Mouse (Mus musculus) ES-E14 (cell line): ENCODE data around the gene Gm6337. TPM values are rescaled to one million over a fixed set of nuclear protein-coding genes. Genes with fewer than 3 reads are reported as not detected.
"Not testable (repeated sequence)": the region's sequence is repeated elsewhere in the genome, so short reads cannot be mapped to it uniquely, and the experiment has no call there.

Experiments used
- DNase-seq: peaks from one replicate; pipeline ENCODE4 v3.0.0-alpha.2; 2013; ENCODE audit warnings: low read depth, low spot score
- H3K27ac ChIP-seq: 2 replicates; pipeline ENCODE4 v1.5.1; 2012; ENCODE audit warnings: low read depth, mild to moderate bottlenecking, low read length, moderate library complexity, mixed read lengths; ENCODE audit not compliant: poor library complexity, insufficient read depth, severe bottlenecking
- H3K36me3 ChIP-seq: 2 replicates; pipeline ENCODE4 v1.6.1; 2012; ENCODE audit warnings: mild to moderate bottlenecking, low read length, moderate library complexity, mixed read lengths; ENCODE audit not compliant: control insufficient read depth, poor library complexity, insufficient read depth, severe bottlenecking
- H3K4me1 ChIP-seq, 2 experiments: fragments of 150-350 bp in 1 of 2; sonication (generic) in 1 of 2; 2 replicates each; pipeline ENCODE4 v1.6.1; 2012; ENCODE audit warnings: low read length in 2 of 2, mild to moderate bottlenecking in 1 of 2, mixed read lengths in 1 of 2; ENCODE audit not compliant: control insufficient read depth in 2 of 2, insufficient read depth in 2 of 2, poor library complexity in 1 of 2
- H3K4me3 ChIP-seq, 2 experiments: fragments of 150-350 bp in 1 of 2; sonication (generic) in 1 of 2; 2 replicates each; pipeline ENCODE4 v1.5.1; 2012; ENCODE audit warnings: low read length in 2 of 2, low read depth in 1 of 2, mild to moderate bottlenecking in 1 of 2, mixed read lengths in 1 of 2; ENCODE audit not compliant: insufficient read depth in 1 of 2, poor library complexity in 1 of 2, severe bottlenecking in 1 of 2
- H3K9ac ChIP-seq: 2 replicates; pipeline ENCODE4 v1.6.1; 2012; ENCODE audit warnings: low read depth, mild to moderate bottlenecking, low read length, mixed read lengths; ENCODE audit not compliant: poor library complexity, insufficient read depth, severe bottlenecking
- H3K9me3 ChIP-seq: fragments of 150-350 bp; sonication (generic); 2 replicates; pipeline ENCODE4 v1.6.1; 2012; ENCODE audit warnings: low read depth, mild to moderate bottlenecking, low read length; ENCODE audit not compliant: control insufficient read depth, insufficient read depth
- in situ Hi-C, 2 experiments: fragments of 600-800 bp; cut with MboI; formaldehyde crosslinking; loops; one replicate each; pipeline ENCODE4 v1.15.1; 2025; ENCODE audit warnings: low sequenced_read_pairs in 2 of 2, inconsistent platforms in 1 of 2; ENCODE audit not compliant: unreplicated experiment in 2 of 2
- total RNA-seq: library from RNA; depleted of rRNA; stranded (reverse); fragments of 300-350 nt; gene quantifications from 2 replicates; pipeline ENCODE4 v1.2.3, GENCODE M21; 2012; rRNA removed

The Gm6337 gene
- total RNA-seq, result 0.32 TPM in 1 of 2 replicates, not detected in the other

- not testable (repeated sequence) for H3K4me3 ChIP-seq
These were observed at the start of gene Gm6337 for GRCm38 (mm10) chr14:6058167-6058566. Gene Gm6337 (minus strand): TSS chr14:6058267.

GRCm38 (mm10) chr14:6107500-6107899, 49.4 kb upstream of the Gm6337 start:
- DNase-seq, in situ Hi-C loops, H3K27ac ChIP-seq: not testable (repeated sequence)

More at GRCm38 (mm10) chr14:6058167-6058566, at the start of gene Gm6337:
- H3K36me3 ChIP-seq, H3K9ac ChIP-seq, in situ Hi-C loops, H3K9me3 ChIP-seq, H3K4me1 ChIP-seq, H3K27ac ChIP-seq, DNase-seq: not testable (repeated sequence)

GRCm38 (mm10) chr14:6093842-6094241, 35.8 kb upstream of the Gm6337 start, which contains the start of gene Gm8206:
Gene Gm8206 (minus strand): TSS chr14:6093942.
- H3K4me3 ChIP-seq, H3K27ac ChIP-seq, H3K9me3 ChIP-seq, in situ Hi-C loops, H3K9ac ChIP-seq, H3K36me3 ChIP-seq, H3K4me1 ChIP-seq, DNase-seq: not testable (repeated sequence)

More at GRCm38 (mm10) chr14:6107500-6107899, 49.4 kb upstream of the Gm6337 start:
- H3K9me3 ChIP-seq, H3K4me1 ChIP-seq, H3K36me3 ChIP-seq, H3K9ac ChIP-seq: not testable (repeated sequence)
- 0 out of 4 replicates have a peak overlapping the region, but pooled peaks of 1 of the 2 experiments have one; percentile 46 for H3K4me3 ChIP-seq

Other genes with a start within 250 kb of the Gm6337 start
- gene Gm3424, start 227.9 kb downstream of the Gm6337 start, total RNA-seq, result 0.21 TPM in 1 of 2 replicates, not detected in the other
- gene Gm8237, start 177.9 kb downstream of the Gm6337 start, total RNA-seq, result 0.13 TPM in 1 of 2 replicates, not detected in the other
- 0.37 and 0.40 TPM in 2 replicates for gene Gm3248, start 96.5 kb downstream of the Gm6337 start, total RNA-seq
- gene Gm3453, start 79.1 kb downstream of the Gm6337 start, total RNA-seq, result 0.95 and 0.98 TPM in 2 replicates
- 1.3 and 1.7 TPM in 2 replicates for gene Gm8206, start 35.7 kb upstream of the Gm6337 start, total RNA-seq
- gene Gm3468, start 50.4 kb upstream of the Gm6337 start, total RNA-seq, result 0.09 TPM in 1 of 2 replicates, not detected in the other
- gene Gm3476, start 67.5 kb upstream of the Gm6337 start, total RNA-seq, result not detected in 2 replicates
- not detected in 2 replicates for gene Gm21560, start 161.0 kb upstream of the Gm6337 start, total RNA-seq
- 5.8 and 7.3 TPM in 2 replicates for gene Gm3411, start 229.0 kb upstream of the Gm6337 start, total RNA-seq
- 0.13 and 0.21 TPM in 2 replicates for gene Gm21103, start 246.6 kb upstream of the Gm6337 start, total RNA-seq